8 mouse cellular contexts compared by ENCODE assay signal in the genomic region with DNA sequence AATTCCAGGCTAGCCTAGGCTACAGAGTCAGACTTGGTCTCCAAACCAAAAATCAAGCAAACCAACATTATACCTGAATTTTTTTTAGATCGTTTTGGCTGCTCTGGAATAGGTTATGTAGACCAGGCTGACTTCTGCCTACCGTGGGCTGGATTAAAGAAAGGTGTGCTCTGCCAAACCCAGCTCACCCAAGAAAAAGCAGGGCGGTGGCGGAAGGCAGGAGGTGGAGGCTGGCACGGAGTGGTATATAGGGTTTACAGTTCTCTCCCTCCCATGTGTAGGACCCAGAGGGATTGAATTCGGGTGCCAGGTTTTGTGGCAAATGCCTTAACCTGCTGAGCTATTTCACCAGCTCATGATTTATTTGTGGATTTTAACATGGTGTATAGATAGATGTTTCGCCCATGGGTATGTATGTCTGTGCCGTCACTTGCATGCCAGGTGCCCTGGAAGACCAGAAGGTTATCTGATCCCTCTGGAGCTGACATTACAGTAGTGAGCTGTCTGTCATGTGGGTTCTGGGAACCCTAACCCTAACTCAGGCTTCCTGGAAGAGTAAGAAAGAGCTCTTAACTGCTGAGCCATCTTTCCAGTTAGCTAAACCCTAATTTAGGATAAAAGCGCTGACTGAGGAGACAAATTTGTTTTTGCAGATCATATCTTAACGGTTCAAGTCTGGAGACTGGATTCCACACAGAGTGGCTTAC. TPM values are rescaled to one million over a fixed set of nuclear protein-coding genes. Genes with fewer than 3 reads are reported as not detected.
DNase-seq lines count a peak whose midpoint lies in the region; ATAC-seq and TF ChIP-seq lines count a peak whose summit lies in the region.

A gene (minus strand): TSS at position 215 of the 707 bp plus-strand sequence.

- H3K4me3 ChIP-seq in ES-Bruce4 (ENCODE audit: low read depth, low read length), result peak within 1 kb of the TSS; percentile 80
- peak within 1 kb of the TSS; percentile 82 for H3K4me3 ChIP-seq in forebrain, embryonic 10.5 days
- peak within 1 kb of the TSS; percentile 63 for H3K4me3 ChIP-seq in limb, embryonic 15.5 days
- peak within 1 kb of the TSS; percentile 86 for H3K4me3 ChIP-seq in small intestine, adult 2 months (ENCODE audit: low read depth, low read length)

- H3K36me3 ChIP-seq in ES-Bruce4 (ENCODE audit: control insufficient read depth, insufficient read depth, low read length, poor library complexity, severe bottlenecking), result no peaks in the 10 kb centered on the region
- peaks cover 32% of the 10 kb centered on the region for H3K36me3 ChIP-seq in forebrain, embryonic 10.5 days (replicated peaks)
- peaks cover 27% of the 10 kb centered on the region for H3K36me3 ChIP-seq in limb, embryonic 15.5 days
- H3K36me3 ChIP-seq in small intestine, adult 2 months (ENCODE audit: control insufficient read depth, insufficient read depth, low read length), result peaks cover 19% of the 10 kb centered on the region

- no peak for TF ChIP-seq POLR2A in ES-Bruce4 (IDR thresholded peaks at IDR 0.05; ENCODE audit: insufficient read depth, low read length)
- TF ChIP-seq POLR2A in small intestine, adult 2 months (IDR thresholded peaks at IDR 0.05; ENCODE audit: low read depth, low read length), result no peak

- WGBS in forebrain, embryonic 10.5 days, result 86% methylated on average over 10 of the region's 10 CpGs
- 82% methylated on average over 10 of the region's 10 CpGs for WGBS in limb, embryonic 15.5 days
- 82% methylated on average over 10 of the region's 10 CpGs for WGBS in small intestine, adult 2 months

- no peaks in the 10 kb centered on the region for H3K27me3 ChIP-seq in ES-Bruce4 (ENCODE audit: control insufficient read depth, insufficient read depth, low read length, poor library complexity, severe bottlenecking)
- peaks cover 13% of the 10 kb centered on the region; the same call in 1 of the 2 replicates for H3K27me3 ChIP-seq in forebrain, embryonic 10.5 days (ENCODE audit: poor library complexity, severe bottlenecking)
- H3K27me3 ChIP-seq in limb, embryonic 15.5 days, result no peaks in the 10 kb centered on the region
- no peaks in the 10 kb centered on the region for H3K27me3 ChIP-seq in small intestine, adult 2 months (ENCODE audit: control insufficient read depth, insufficient read depth, low read length)

- H3K9ac ChIP-seq in ES-Bruce4 (ENCODE audit: low read depth, poor library complexity, severe bottlenecking), result peak within 1 kb of the TSS; percentile 61
- H3K9ac ChIP-seq in limb, embryonic 15.5 days, result peak within 1 kb of the TSS; percentile 66

- H3K27ac ChIP-seq in ES-Bruce4 (ENCODE audit: insufficient read depth, low read length), result peak within 1 kb of the TSS; percentile 17
- H3K27ac ChIP-seq in forebrain, embryonic 10.5 days, result peak within 1 kb of the TSS; percentile 85
- no peak within 1 kb of the TSS; the same call in 1 of the 2 replicates for H3K27ac ChIP-seq in limb, embryonic 15.5 days
- no peak within 1 kb of the TSS for H3K27ac ChIP-seq in small intestine, adult 2 months (ENCODE audit: insufficient read depth, low read depth, low read length)

- H3K4me1 ChIP-seq in ES-Bruce4 (ENCODE audit: control insufficient read depth, insufficient read depth, low read length), result no peaks in the 10 kb centered on the region
- peaks cover 13% of the 10 kb centered on the region for H3K4me1 ChIP-seq in forebrain, embryonic 10.5 days
- H3K4me1 ChIP-seq in limb, embryonic 15.5 days, result peaks cover 6% of the 10 kb centered on the region
- H3K4me1 ChIP-seq in small intestine, adult 2 months (ENCODE audit: control insufficient read depth, insufficient read depth, insufficient read length, low read length), result peaks cover 6% of the 10 kb centered on the region; the same call in 1 of the 2 replicates

- no peak for TF ChIP-seq CTCF in ES-Bruce4 (IDR thresholded peaks at IDR 0.05; ENCODE audit: low read depth, low read length)
- no peak for TF ChIP-seq CTCF in small intestine, adult 2 months (IDR thresholded peaks at IDR 0.05; ENCODE audit: extremely low read depth, insufficient read length, insufficient replicate concordance, low read depth, low read length)

- no peak for TF ChIP-seq EP300 in ES-Bruce4 (IDR thresholded peaks at IDR 0.05; ENCODE audit: insufficient read depth, low read depth, low read length)

- no peak for ATAC-seq in limb, embryonic 15.5 days (ENCODE audit: insufficient number of reproducible peaks, low FRiP score, low TSS enrichment, low read depth)

- H3K4me2 ChIP-seq in limb, embryonic 15.5 days, result peak within 1 kb of the TSS; percentile 84

- DNase-seq in heart, adult 18-20 months, result no peak
- DNase-seq in heart, adult 9 months (ENCODE audit: low spot score in 2 of 2), result no peak
- DNase-seq in forebrain, embryonic 10.5 days (ENCODE audit: extremely low spot score, low spot score), result no peak
- DNase-seq in heart, postnatal 4 days, result no peak
- no peak for DNase-seq in spleen, postnatal 10 days (ENCODE audit: low spot score in 2 of 2)

- no peaks in the 10 kb centered on the region for H3K9me3 ChIP-seq in ES-Bruce4 (replicated peaks; ENCODE audit: control insufficient read depth, insufficient read depth, low read length, poor library complexity, severe bottlenecking)
- no peaks in the 10 kb centered on the region for H3K9me3 ChIP-seq in forebrain, embryonic 10.5 days
- H3K9me3 ChIP-seq in limb, embryonic 15.5 days, result no peaks in the 10 kb centered on the region

RNA-seq across cellular contexts. Expression of the gene that starts here (rescaled TPM):
- 10 to 100 TPM; 50.2 to 55.4 TPM for total RNA-seq in heart, adult 18-20 months (2021)
- polyA plus RNA-seq in ES-Bruce4 (2011; ENCODE audit: insufficient read depth, insufficient read length, low read depth, missing spikeins), result 93.3 and 95.2 TPM in 2 replicates
- polyA plus RNA-seq in forebrain, embryonic 10.5 days (2016; fragmentation: Nextera tagmentation; extraction: Ambion mirVana), result 56.5 and 60.5 TPM in 2 replicates
- 10 to 100 TPM; 54.0 to 62.6 TPM for total RNA-seq in heart, postnatal 4 days (2021)
- polyA plus RNA-seq in limb, embryonic 15.5 days (2015; fragmentation: Nextera tagmentation; extraction: Ambion mirVana), result 66.2 and 73.8 TPM in 2 replicates
- 12.2 and 24.1 TPM in 2 replicates for polyA plus RNA-seq in small intestine, adult 2 months (2012; rRNA removed)

Comparison
In these comparisons a context has a peak if more than half of its experiments do, and no peak if none do; other contexts are left out.
1. H3K27ac ChIP-seq: peak in ES-Bruce4 (single experiment) and forebrain, embryonic 10.5 days (single experiment); none in limb, embryonic 15.5 days (single experiment) and small intestine, adult 2 months (single experiment).
2. Peak in every context shown above with its lines, with median percentiles within 50 percentile points of each other: H3K4me3 ChIP-seq.